Mouse (Mus musculus) liver, adult 2 months (tissue): ENCODE data around the gene Parvb.

ENCODE experiments used
- CTCF ChIP-seq: fragments of 200-500 bp; IDR thresholded peaks from 2 replicates; pipeline ENCODE4 v1.5.1; 2011; ENCODE audit warnings: low read depth, low read length, control low read depth
- POLR2A ChIP-seq: fragments of 200-500 bp; IDR thresholded peaks from 2 replicates; pipeline ENCODE4 v1.6.1; 2011; ENCODE audit warnings: low read length, control low read depth; ENCODE audit not compliant: insufficient read depth; ENCODE audit errors: extremely low read depth

- TF ChIP-seq POLR2A (no peak), CTCF (no peak)
Measured at GRCm38 (mm10) chr15:84213162-84213739, 18.6 kb upstream of the Parvb start.
